In the genomic region with DNA sequence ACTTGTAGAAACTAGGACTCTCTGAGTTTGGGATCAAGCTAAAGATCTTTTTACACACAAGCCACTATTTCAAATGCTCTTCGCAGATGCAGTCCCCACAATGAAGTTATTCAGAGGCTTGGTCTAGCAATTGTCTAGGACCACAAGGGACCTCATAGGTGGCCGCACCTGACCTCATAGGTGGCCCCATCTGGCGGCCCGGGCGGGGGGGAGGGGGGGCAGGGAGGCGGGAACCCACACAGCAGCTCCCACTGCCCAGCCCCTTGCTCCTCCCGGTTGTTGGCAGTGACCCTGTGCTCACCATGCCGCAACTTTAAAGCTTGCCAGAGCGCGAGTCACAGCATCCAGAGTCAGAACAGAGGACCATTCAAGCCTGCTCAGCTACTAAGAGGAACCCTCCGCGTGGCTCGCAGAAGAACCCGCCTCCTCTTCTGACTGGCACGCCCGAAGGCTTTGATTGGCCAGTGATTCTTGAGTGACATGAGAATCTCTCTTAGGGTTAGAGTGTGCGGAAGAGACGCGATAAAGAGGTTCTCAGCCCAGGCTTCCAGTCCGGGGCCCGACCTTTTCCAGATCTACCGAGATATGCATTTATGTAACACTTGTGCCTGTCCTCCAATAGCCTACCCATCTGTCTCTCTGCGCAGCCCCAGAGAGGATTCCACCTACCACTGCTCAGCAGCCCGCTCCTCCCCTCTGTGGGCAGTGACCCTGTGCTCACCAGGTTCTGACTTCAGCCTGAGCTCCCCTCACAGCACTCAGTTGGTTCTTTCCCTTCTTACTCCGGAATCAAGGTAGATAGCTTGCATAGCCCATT, we compare ENCODE assay signal across 1 mouse cellular context.
A peak's percentile ranks its signal among the peaks of the same experiment; 100 is the strongest.
TF ChIP-seq lines count a peak whose summit lies in the region.

Gene Gm35315 (minus strand): TSS at position 391 of the 817 bp plus-strand sequence.

TF ChIP-seq in MEL, 35 proteins besides CTCF, POLR2A, EP300 and RAD21 (continued from another document):
- TF ChIP-seq ZKSCAN1 (IDR thresholded peaks at IDR 0.05; ENCODE audit: low read depth, low read length), result no peak
- no peak for TF ChIP-seq MAFK (IDR thresholded peaks at IDR 0.05; ENCODE audit: borderline replicate concordance, low read depth, low read length)
- no peak for TF ChIP-seq RCOR1 (IDR thresholded peaks at IDR 0.05; ENCODE audit: low read depth, low read length)
- peak; percentile 79 for TF ChIP-seq GATA1 (IDR thresholded peaks at IDR 0.05; ENCODE audit: low read depth, low read length)
- no peak for TF ChIP-seq UBTF (IDR thresholded peaks at IDR 0.05; ENCODE audit: borderline replicate concordance, insufficient read depth, low read depth, low read length)
- peak; percentile 79 for TF ChIP-seq MAX (IDR thresholded peaks at IDR 0.05; ENCODE audit: low read length)
- TF ChIP-seq NELFE (IDR thresholded peaks at IDR 0.05; ENCODE audit: low read depth, low read length), result peak; percentile 74
- TF ChIP-seq MXI1 (IDR thresholded peaks at IDR 0.05; ENCODE audit: low read depth, low read length), result peak; percentile 91
- TF ChIP-seq ELF1 (IDR thresholded peaks at IDR 0.05; ENCODE audit: low read depth, low read length), result peak; percentile 87
- TF ChIP-seq USF1 (IDR thresholded peaks at IDR 0.05; ENCODE audit: low read depth, low read length), result 0 out of 2 replicates have a peak, but pooled peaks have one; percentile 34
